Mouse (Mus musculus) limb, embryonic 15.5 days (tissue): ENCODE measurements around the gene Exoc6b. TPM values are rescaled to one million over a fixed set of nuclear protein-coding genes. Genes with fewer than 3 reads are reported as not detected.
A peak's percentile ranks its signal among the peaks of the same experiment; 100 is the strongest.

Source experiments
- ATAC-seq: fragments of 200-750 bp; cut with Nextera tagmentation; 2 replicates; pipeline ENCODE4 v1.8.0; 2017; ENCODE audit warnings: low read depth, moderate TSS enrichment; ENCODE audit not compliant: insufficient number of reproducible peaks, low FRiP score, low TSS enrichment
- H3K27ac ChIP-seq: fragments of 300-500 bp; sonication (generic); 2 replicates; pipeline ENCODE4 v1.5.1; 2015; ENCODE audit warnings: moderate library complexity, mild to moderate bottlenecking, inconsistent platforms
- H3K27me3 ChIP-seq: fragments of 300-500 bp; sonication (generic); 2 replicates; pipeline ENCODE4 v1.6.1; 2015; ENCODE audit warnings: inconsistent platforms
- H3K36me3 ChIP-seq: fragments of 300-500 bp; sonication (generic); 2 replicates; pipeline ENCODE4 v1.6.1; 2015; ENCODE audit warnings: inconsistent platforms
- H3K4me1 ChIP-seq: fragments of 300-500 bp; sonication (generic); 2 replicates; pipeline ENCODE4 v1.6.1; 2015; ENCODE audit warnings: inconsistent platforms
- H3K4me2 ChIP-seq: fragments of 300-500 bp; sonication (generic); 2 replicates; pipeline ENCODE4 v1.6.1; 2015; ENCODE audit warnings: mild to moderate bottlenecking, inconsistent platforms
- H3K4me3 ChIP-seq: fragments of 300-500 bp; sonication (generic); 2 replicates; pipeline ENCODE4 v1.5.1; 2015; ENCODE audit warnings: mild to moderate bottlenecking, inconsistent platforms
- H3K9ac ChIP-seq: fragments of 300-500 bp; sonication (generic); 2 replicates; pipeline ENCODE4 v1.6.1; 2015; ENCODE audit warnings: inconsistent platforms
- H3K9me3 ChIP-seq: fragments of 300-500 bp; sonication (generic); 2 replicates; pipeline ENCODE4 v1.6.1; 2016; ENCODE audit warnings: inconsistent platforms
- WGBS: fragments of 180-500 bp; shearing (Covaris S2); methylation state at CpG from one replicate; pipeline ENCODE4 v1.1.7; 2015; 5-methylcytosine and 5-hydroxymethylcytosine counted together
- polyA plus RNA-seq: library from polyadenylated mRNA; unstranded; fragments of >200 nt; fragmentation: Nextera tagmentation; extraction: Ambion mirVana; gene quantifications from 2 replicates; pipeline ENCODE4 v1.2.1, GENCODE M21; 2015

The Exoc6b gene
- polyA plus RNA-seq, 1 experiment from 2014 or later = 35.7 TPM

DNA sequence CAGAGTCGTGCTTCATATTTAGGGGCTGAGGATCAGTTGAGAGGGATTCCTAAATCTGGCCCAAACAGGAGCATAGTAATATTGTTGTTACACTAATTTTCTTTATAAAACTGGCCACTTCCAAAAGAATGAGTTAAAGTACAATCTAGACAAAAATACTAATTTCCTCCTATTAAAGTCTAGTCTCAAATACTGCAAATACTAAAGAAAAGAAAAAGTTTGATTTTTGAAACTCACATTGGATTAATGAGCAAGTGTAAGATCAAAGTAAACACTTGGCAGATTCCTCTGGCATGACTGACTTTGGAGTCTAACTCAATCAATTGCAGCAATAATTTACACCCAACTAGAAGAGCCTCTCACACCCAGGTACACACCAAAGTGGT, 371.0 kb downstream of the Exoc6b start:
- Histone ChIP-seq H3K4me3 (no peak overlapping the region), H3K9me3 (no peaks in the 10 kb centered on the region), H3K4me2 (no peak overlapping the region), H3K27ac (no peak overlapping the region), H3K4me1 (peaks cover 8% of the 10 kb centered on the region; the same call in 1 of the 2 replicates), H3K36me3 (no peaks in the 10 kb centered on the region), H3K27me3 (no peaks in the 10 kb centered on the region), H3K9ac (no peak overlapping the region)
- no peak for ATAC-seq
- 30% methylated on average over 1 of the region's 1 CpGs for WGBS

- Histone ChIP-seq H3K9ac (no peak overlapping the region), H3K4me1 (peaks cover 8% of the 10 kb centered on the region; the same call in 1 of the 2 replicates), H3K4me3 (no peak overlapping the region), H3K9me3 (no peaks in the 10 kb centered on the region), H3K36me3 (no peaks in the 10 kb centered on the region), H3K27me3 (no peaks in the 10 kb centered on the region), H3K27ac (no peak overlapping the region), H3K4me2 (no peak overlapping the region)
- ATAC-seq = no peak
- 44% methylated on average over 9 of the region's 9 CpGs for WGBS
Observed at GRCm38 (mm10) chr6:84697474-84698287, 371.6 kb downstream of the Exoc6b start.

DNA sequence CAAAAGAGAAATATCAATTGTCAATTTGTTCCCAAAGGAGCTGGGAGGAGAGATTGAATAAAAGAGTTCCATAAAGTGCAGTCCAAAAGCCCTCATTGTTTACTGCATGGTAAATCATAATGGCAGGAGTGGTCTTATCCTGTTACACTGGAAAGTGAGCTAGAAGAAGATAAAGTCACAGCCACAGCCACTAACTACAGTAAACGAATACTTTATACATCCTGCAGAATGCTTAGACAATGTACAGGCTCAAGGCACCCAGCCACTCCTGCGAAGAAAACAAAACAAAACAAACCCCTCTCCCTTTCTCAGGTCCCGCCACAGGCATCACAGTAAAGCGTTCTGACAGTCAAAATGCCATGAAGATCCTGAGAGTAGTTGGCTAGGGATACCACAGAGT, 375.5 kb downstream of the Exoc6b start:
- Histone ChIP-seq H3K4me1 (peaks cover 8% of the 10 kb centered on the region; the same call in 1 of the 2 replicates), H3K27ac (no peak overlapping the region), H3K4me3 (no peak overlapping the region), H3K4me2 (no peak overlapping the region), H3K27me3 (no peaks in the 10 kb centered on the region), H3K36me3 (no peaks in the 10 kb centered on the region), H3K9ac (no peak overlapping the region), H3K9me3 (no peaks in the 10 kb centered on the region)
- ATAC-seq = no peak
- 71% methylated on average over 4 of the region's 4 CpGs for WGBS

DNA sequence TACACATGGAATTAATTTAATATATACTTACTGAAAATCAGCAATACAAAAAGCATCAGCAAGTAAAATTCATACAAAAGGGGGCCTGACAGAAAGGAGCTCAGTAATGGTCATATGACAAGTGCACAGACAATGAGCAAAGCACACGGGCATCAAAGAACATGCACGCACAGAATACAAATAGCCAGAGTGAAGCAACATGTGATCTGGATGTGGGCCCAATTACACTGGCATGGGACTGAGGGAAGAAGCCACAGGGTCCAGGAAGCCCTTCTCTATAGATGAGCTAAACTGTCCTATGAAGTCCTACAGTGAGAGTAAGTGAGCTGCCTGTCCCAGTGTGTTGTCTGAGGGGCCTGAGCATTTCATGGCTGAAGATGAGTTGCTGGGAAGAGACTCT, 376.1 kb downstream of the Exoc6b start:
- H3K4me2 ChIP-seq = no peak overlapping the region
- WGBS = 90% methylated on average over 2 of the region's 2 CpGs
- no peaks in the 10 kb centered on the region for H3K27me3 ChIP-seq
- ATAC-seq = no peak
- H3K9me3 ChIP-seq = no peaks in the 10 kb centered on the region
- H3K36me3 ChIP-seq = peaks cover 4% of the 10 kb centered on the region; the same call in 1 of the 2 replicates
- H3K4me1 ChIP-seq = peaks cover 8% of the 10 kb centered on the region; the same call in 1 of the 2 replicates
- no peak overlapping the region for H3K4me3 ChIP-seq
- no peak overlapping the region for H3K9ac ChIP-seq
- H3K27ac ChIP-seq = no peak overlapping the region

DNA sequence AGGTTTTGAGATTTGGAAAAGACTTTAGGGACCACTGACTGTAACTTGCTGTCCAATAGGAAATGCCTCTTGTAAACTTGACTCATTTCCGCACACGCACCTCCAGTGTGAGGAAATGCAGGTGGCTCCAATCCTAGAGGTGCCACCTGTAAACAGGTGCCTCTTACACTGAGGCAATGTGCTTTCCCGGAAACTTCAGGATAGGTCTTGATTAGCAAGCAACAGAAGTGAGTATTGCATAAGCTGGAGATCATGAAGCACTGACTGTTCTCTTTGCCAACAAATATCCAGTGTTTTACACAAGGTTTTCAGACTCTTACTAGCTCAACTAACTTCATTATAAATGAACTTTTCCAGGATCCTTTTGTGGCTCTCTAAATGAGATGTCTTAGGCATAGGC, 377.4 kb downstream of the Exoc6b start:
- ATAC-seq = no peak
- Histone ChIP-seq H3K4me2 (no peak overlapping the region), H3K27ac (no peak overlapping the region), H3K9me3 (no peaks in the 10 kb centered on the region), H3K36me3 (peaks cover 6% of the 10 kb centered on the region; the same call in 1 of the 2 replicates), H3K4me3 (no peak overlapping the region), H3K4me1 (no peaks in the 10 kb centered on the region), H3K27me3 (no peaks in the 10 kb centered on the region), H3K9ac (no peak overlapping the region)
- WGBS = 75% methylated on average over 3 of the region's 3 CpGs

GRCm38 (mm10) chr6:84677770-84678169, 391.5 kb downstream of the Exoc6b start:
- no peaks in the 10 kb centered on the region for H3K4me1 ChIP-seq
- H3K27ac ChIP-seq = no peak overlapping the region
- no peaks in the 10 kb centered on the region for H3K9me3 ChIP-seq
- no peak overlapping the region for H3K9ac ChIP-seq
- H3K36me3 ChIP-seq = no peaks in the 10 kb centered on the region
- H3K27me3 ChIP-seq = no peaks in the 10 kb centered on the region
- H3K4me3 ChIP-seq = no peak overlapping the region
- H3K4me2 ChIP-seq = no peak overlapping the region
- whole genome bisulfite sequencing = 82% methylated on average over 3 of the region's 3 CpGs
- no peak for ATAC-seq

GRCm38 (mm10) chr6:84674936-84675335, 394.4 kb downstream of the Exoc6b start:
- Histone ChIP-seq H3K27ac (no peak overlapping the region), H3K4me1 (no peaks in the 10 kb centered on the region), H3K27me3 (no peaks in the 10 kb centered on the region), H3K9ac (no peak overlapping the region), H3K4me2 (no peak overlapping the region), H3K9me3 (0 out of 2 replicates have a peak, but pooled peaks cover 5% of the 10 kb centered on the region), H3K4me3 (no peak overlapping the region), H3K36me3 (0 out of 2 replicates have a peak, but pooled peaks cover 4% of the 10 kb centered on the region)
- WGBS = 93% methylated on average over 3 of the region's 3 CpGs
- ATAC-seq = no peak

DNA sequence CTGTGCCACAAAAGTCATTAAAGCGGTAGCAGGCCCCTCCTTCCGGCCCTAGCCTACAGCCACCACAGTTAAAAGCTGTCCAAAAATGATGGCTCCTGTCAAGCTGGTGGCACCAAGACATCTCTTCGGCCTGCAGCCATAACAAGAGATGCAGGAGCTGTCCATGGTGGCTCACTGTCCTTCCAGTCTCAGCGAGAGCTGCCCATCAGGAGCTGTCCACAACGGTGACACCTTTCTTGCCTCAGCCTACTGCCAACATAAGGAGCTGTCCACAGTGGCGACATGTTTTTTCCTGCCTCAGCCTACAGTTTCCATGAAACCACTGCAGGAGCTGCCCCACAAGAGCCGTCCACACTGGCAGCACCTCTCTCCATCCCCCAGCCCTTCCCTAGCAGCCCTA, 395.2 kb downstream of the Exoc6b start:
- WGBS = 88% methylated on average over 7 of the region's 7 CpGs
- H3K4me3 ChIP-seq = no peak overlapping the region
- no peak overlapping the region for H3K4me2 ChIP-seq
- 0 out of 2 replicates have a peak, but pooled peaks cover 5% of the 10 kb centered on the region for H3K9me3 ChIP-seq
- H3K9ac ChIP-seq = no peak overlapping the region
- H3K27ac ChIP-seq = no peak overlapping the region
- H3K36me3 ChIP-seq = 0 out of 2 replicates have a peak, but pooled peaks cover 4% of the 10 kb centered on the region
- H3K4me1 ChIP-seq = no peaks in the 10 kb centered on the region
- H3K27me3 ChIP-seq = no peaks in the 10 kb centered on the region
- ATAC-seq = no peak

DNA sequence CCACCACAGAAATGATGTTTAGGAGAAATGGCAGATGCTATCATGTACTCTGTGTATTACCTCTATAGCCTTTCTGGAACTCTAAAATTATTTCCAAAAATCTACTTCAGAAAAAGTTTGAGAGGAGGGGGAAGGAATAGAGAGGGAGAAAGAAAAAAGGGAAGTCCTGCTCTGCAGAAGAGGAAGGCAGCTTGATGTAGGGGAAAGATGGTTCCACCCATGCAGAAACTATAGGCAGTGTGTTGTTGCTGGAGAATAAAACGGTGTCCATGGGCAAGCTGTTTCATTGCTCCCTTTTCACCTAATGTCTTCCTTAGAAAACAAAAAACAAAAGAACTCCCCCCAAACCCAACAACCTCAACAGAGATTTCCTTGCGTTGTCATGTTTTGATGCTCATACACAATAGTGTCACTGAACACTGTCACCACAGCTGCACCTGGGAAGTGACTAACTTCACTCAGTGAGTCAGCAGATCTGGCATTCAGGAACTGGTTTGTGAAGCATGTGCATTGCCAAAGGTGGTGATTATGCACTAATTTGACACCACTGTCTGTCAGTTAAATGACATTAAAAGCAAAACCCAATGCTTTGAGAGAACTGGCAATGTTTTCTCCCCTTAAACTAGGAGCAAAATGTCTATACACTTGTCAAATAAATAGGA, 407.7 kb downstream of the Exoc6b start:
- H3K27ac ChIP-seq = no peak overlapping the region
- no peaks in the 10 kb centered on the region for H3K27me3 ChIP-seq
- no peak for ATAC-seq
- no peak overlapping the region for H3K4me3 ChIP-seq
- H3K4me2 ChIP-seq = no peak overlapping the region
- no peak overlapping the region for H3K9ac ChIP-seq
- no peaks in the 10 kb centered on the region for H3K36me3 ChIP-seq
- H3K4me1 ChIP-seq = peaks cover 2% of the 10 kb centered on the region; the same call in 1 of the 2 replicates
- 85% methylated on average over 2 of the region's 2 CpGs for WGBS
- no peaks in the 10 kb centered on the region for H3K9me3 ChIP-seq

DNA sequence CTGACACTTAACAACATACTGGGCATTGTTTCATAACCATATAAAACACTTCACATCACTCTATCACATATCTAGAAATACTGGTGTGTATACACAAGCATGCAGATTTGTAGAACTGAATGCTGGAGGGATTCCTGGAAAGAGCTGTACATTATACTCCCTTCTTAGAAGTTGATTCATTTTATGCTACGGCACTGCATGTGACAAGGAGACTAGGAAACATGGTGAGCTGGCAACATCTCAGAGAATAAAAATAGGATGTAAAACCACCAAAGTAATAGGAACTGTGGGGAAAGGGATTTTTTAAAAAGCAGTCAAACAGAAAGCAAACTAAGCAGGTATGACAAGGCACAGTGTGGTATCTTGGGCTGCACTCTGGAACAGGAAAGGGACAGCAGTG, 408.3 kb downstream of the Exoc6b start:
- no peak overlapping the region for H3K9ac ChIP-seq
- 87% methylated on average over 1 of the region's 1 CpGs for WGBS

DNA sequence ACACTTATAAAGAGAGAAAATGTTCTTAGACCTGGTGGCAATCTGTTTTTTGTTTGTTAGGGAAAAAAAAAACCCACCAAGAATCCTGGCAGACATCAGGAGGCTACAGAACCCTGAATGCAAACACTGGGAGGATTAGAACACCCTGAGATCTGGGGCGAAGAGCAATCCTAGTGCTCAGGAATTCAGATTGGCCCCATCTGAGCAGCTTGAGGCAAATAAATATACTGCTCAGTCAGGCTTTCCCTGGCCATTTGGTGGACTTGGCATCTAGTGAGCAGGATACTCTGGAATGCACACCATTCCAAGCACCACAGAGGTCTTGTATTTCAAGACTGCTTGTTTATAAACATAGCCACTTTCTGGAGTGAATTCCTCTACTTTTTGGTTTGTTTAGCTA, 412.2 kb downstream of the Exoc6b start:
- H3K36me3 ChIP-seq = no peaks in the 10 kb centered on the region
- no peaks in the 10 kb centered on the region for H3K9me3 ChIP-seq
- H3K27ac ChIP-seq = peak overlapping the region; percentile 50; the same call in 1 of the 2 replicates
- peaks cover 2% of the 10 kb centered on the region; the same call in 1 of the 2 replicates for H3K4me1 ChIP-seq
- no peak overlapping the region for H3K4me3 ChIP-seq
- no peak overlapping the region for H3K4me2 ChIP-seq
- H3K27me3 ChIP-seq = no peaks in the 10 kb centered on the region
- 21% methylated on average over 1 of the region's 1 CpGs for WGBS
- no peak overlapping the region for H3K9ac ChIP-seq
- ATAC-seq = no peak

More for the DNA sequence above, 408.3 kb downstream of the Exoc6b start:
- no peaks in the 10 kb centered on the region for H3K27me3 ChIP-seq
- ATAC-seq = no peak
- H3K36me3 ChIP-seq = no peaks in the 10 kb centered on the region
- no peak overlapping the region for H3K27ac ChIP-seq
- no peak overlapping the region for H3K4me2 ChIP-seq
- no peak overlapping the region for H3K4me3 ChIP-seq
- H3K4me1 ChIP-seq = peaks cover 2% of the 10 kb centered on the region; the same call in 1 of the 2 replicates
- H3K9me3 ChIP-seq = no peaks in the 10 kb centered on the region

DNA sequence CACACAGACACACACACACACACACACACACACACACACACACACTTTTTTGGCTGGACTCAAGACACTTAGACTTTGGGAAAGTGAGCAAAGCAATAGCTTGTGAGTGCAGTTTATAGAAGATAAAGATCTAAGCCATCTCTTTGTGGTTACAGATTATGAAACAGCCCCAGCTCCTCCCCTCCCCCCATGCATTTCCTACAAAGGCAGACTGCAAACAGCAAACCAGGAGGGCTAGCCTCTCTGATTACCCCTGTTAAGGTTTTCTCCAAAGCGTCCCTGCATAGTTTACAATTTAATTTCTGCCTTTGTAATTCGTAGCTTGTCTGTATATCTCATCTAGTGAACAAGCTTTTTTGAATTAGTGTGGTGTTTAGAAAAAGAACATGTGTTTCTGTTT, 412.6 kb downstream of the Exoc6b start:
- peaks cover 2% of the 10 kb centered on the region; the same call in 1 of the 2 replicates for H3K4me1 ChIP-seq
- no peak overlapping the region for H3K27ac ChIP-seq
- H3K9me3 ChIP-seq = no peaks in the 10 kb centered on the region
- no peak overlapping the region for H3K9ac ChIP-seq
- no peaks in the 10 kb centered on the region for H3K27me3 ChIP-seq
- no peaks in the 10 kb centered on the region for H3K36me3 ChIP-seq
- no peak overlapping the region for H3K4me2 ChIP-seq
- WGBS = 21% methylated on average over 2 of the region's 2 CpGs
- ATAC-seq = no peak
- H3K4me3 ChIP-seq = no peak overlapping the region
